Mouse (Mus musculus) layer of hippocampus, postnatal 25 days (tissue): Measurements from ENCODE around the gene Pcnp. TPM values are rescaled to one million over a fixed set of nuclear protein-coding genes. Genes with fewer than 3 reads are reported as not detected.
"Not testable (repeated sequence)": the region's sequence is repeated elsewhere in the genome, so short reads cannot be mapped to it uniquely, and the experiment has no call there.

ENCODE experiments used
- DNase-seq, 2 experiments: peaks; one replicate each; pipeline ENCODE4 v3.0.0; 2022; ENCODE audit warnings: mixed read lengths in 2 of 2, low spot score in 1 of 2; ENCODE audit errors: extremely low spot score in 1 of 2
- microRNA-seq, 2 experiments: library from miRNA; unstranded; fragments of <30 nt; microRNA quantifications; one replicate each; pipeline ENCODE4 v1.2.0; 2021
- total RNA-seq, 2 experiments: library from RNA; stranded (reverse); gene quantifications; 2 replicates each; pipeline ENCODE4 v1.2.3; 2021

Gene Pcnp
- total RNA-seq, 2 experiments from 2014 or later: 147 to 159 TPM

DNA sequence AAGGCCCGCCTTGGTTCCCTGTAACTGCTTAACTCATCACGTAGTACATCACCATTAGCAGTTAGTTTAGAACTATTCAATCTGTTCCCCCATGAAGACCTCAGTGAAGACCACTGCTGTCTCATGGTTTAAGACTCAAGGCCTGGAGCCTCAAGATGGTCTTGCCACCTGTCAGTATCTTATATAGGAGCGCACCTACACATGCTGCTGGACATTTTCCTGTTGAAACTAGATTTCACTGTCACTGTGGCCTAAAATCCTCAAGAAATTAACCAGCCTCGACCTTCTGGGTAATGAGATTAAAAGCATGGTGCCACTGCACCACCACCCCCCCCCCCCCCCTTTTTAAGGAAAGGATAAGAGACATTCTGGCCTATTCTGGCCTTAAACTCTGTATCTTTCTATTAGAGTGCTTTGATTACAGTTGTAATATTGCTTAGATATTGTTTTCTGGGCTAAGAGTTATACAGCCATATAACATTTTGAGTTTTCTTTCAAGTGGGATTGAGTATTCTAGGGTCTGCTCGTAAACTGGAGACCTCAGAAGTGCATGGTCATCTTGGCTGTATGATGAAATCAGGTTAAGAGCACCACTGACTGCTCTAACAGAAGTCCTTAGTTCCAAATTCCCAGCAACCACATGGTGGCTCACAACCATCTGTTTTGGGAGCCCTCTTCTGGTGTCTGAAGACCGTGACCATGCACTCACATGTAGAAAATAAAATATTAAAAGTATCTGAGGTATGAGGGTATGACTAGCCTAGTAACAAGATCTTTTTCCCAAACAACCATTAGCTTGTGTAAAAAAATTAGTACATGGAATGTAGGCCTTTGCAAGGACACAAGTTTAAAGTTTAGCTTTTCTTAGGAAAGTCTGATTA lies 57.6 kb downstream of the Pcnp start:
- DNase-seq: no peak

DNA sequence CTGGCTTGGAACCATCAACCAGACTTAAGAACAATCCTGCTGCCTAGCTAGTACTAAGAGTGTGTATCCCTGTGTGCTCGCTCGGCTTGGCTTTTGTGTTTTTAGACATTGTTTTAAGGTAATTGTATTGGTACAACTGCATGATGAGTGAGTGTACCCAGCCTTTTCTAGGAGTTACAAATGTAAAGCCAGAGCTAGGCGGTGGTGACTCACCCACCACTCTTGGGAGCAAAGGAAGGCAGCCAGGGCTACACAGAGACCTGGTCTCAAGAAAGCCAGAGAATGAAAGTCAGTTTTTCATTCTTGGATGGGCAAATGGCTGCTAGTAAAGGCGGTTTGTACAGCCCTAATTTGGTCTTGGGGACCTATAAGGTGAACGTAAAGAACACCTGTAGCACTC lies 59.1 kb downstream of the Pcnp start:
- no peak for DNase-seq

DNA sequence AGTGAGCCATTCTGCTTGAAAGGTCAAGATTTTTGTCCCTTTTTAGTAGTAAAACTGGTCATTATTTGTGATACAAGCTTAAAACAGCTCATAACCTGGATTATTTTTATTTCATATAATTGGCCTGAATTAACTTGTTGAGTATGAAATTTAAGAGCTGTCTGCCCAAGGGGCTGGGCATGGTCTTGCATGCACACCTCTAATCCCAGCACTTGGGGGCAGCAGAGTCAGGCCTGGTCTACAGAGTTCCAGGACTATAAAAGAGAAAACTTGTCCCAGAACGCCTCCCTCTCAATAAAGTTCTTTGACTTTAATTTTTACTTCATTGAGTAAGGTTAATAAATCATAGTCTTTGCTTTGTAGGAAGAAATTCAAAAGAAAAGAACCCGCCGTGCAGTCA lies 60.4 kb downstream of the Pcnp start:
- DNase-seq: peak in 1 of 2 experiments; percentile 27

DNA sequence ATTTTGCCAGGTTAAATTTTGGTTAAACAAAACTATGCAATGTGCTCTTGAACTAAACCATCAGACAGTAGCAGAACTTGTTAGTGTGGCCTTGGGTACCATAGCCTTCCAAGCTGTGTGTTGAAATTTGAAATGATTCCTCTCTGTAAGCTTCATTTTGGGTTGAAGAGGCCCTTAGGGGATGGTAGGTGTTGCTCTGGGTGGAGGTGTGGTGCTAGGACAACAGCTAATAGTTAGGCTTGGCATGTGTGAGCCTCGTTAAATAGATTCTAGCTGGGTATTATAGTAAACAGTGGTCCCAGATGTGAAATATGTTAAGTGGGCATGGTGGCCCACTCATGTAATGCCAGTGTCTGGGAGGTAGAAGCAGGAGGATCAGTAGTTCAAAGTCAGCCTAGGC lies 62.3 kb downstream of the Pcnp start:
- no peak for DNase-seq

DNA sequence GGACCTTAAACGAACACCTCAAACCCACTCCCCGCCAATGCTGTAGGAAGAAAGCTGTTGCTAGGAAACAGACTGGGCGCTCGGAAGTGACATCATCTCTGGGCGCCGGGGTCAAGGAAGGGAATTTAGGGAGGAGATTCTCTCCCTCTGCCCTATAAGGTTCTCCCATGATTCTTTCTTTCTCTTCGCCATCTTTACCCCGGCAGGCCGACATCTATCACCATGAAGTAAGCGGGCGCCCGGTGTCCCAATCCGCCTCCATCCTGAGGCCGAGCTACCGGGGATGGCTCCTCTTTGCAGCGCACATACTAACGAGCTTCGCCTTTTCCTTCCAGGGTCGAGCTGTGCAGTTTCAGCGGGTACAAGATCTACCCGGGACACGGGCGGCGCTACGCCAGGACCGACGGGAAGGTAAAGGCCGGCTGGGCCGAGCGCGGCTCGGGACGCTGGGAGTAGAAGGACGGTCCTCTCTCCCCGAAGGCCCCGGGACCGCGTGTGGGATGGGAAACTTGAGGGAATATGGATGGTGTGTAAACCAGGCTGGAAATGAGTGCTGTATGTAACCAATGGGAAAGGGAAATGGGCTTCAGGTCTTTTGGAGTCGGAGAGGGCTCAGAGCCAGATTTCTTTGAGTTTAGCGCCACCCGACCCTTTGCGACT lies 63.2 kb downstream of the Pcnp start, which contains the start of gene Rpl24:
Gene Rpl24, plus strand, starts transcription at position 64 of the 660 bp plus-strand sequence.
- DNase-seq: peak; percentile 94 to 96

DNA sequence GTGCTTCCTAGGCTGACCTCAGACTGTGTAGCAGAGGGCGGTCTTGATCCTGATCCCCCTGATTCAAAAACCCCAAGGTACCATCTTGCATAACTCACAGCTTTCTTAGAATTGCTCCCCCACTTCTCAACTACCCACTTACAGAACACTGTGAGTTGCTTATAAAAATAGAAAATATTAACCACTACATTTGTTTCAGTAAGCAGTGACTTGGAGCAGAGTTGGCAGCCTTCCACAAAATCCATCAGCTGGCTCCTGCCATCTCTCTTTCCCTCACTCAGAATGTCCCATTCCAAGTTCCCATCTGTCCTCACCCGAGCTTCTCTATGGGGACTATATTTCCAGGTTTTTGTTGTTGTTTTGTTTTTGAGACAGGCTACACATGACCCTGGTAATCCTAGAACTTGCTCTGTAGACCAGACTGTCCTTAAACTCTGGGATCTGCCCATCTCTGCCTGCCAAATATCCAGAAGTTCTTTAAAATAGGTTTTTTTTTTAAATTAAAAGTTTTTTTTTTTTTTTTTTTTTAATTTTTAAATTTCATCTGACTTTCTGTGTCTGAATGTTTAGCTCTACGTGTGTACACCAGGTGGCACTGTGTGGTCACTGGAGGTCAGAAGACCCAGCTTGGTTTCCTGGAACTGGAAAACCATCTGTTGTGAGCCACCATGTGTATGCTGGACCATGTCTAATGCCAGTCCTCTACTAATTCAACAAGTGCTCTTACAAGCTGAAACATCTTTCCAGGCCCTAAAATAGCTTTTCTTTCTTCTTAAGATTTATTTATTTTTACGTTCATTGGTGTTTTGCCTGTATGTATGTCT lies 65.2 kb downstream of the Pcnp start:
- peak in 1 of 2 experiments; percentile 44 for DNase-seq

DNA sequence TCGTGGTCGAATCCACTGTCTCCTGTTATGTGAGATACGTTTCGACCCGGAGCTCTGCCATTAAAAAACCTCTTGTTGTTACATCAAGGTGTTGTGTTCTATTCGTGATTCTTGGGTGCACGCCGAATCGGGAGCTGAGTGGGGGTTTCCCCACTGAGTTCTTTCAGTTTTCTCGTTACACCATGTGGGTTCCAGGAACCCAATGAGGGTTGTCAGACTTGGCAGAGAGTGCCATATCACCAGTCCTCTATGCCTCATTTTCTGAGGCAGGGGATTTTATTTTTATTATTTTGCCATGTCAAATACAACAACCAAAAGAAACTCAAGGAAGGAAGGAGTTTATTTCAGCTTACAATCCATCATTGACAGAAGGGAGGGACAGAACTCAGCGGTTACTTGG lies 66.5 kb downstream of the Pcnp start:
- DNase-seq: not testable (repeated sequence)

Small RNAs within 50 kb of the gene (microRNA-seq; reads per million reads assigned to microRNA genes)
- gene Gm24047: 0 reads per million in 2 experiments

Other genes starting within 250 kb of the Pcnp start
- 1 to 10 TPM; 5.2 to 5.8 TPM for gene Nfkbiz, start 190.8 kb downstream of the Pcnp start, total RNA-seq
- gene Nxpe3, start 134.5 kb downstream of the Pcnp start, total RNA-seq: 10 to 100 TPM; 11.2 to 11.6 TPM
- 10 to 100 TPM; 13.4 to 14.2 TPM for gene Cep97, start 94.9 kb downstream of the Pcnp start, total RNA-seq
- gene Rpl24, start 63.5 kb downstream of the Pcnp start, total RNA-seq: 100 to 1,000 TPM; 367 to 413 TPM
- gene Zbtb11, start 55.9 kb downstream of the Pcnp start, total RNA-seq: 10 to 100 TPM; 46.2 to 47.3 TPM
- 10 to 100 TPM in 1 of 2 experiments, 1 to 10 TPM in 1; 10.0 to 10.3 TPM for gene Trmt10c, start 8.1 kb upstream of the Pcnp start, total RNA-seq
- gene Senp7, start 18.6 kb upstream of the Pcnp start, total RNA-seq: 10 to 100 TPM; 45.3 to 52.4 TPM
- gene Impg2, start 174.6 kb upstream of the Pcnp start, total RNA-seq: 1 to 10 TPM in 1 of 2 experiments, under 1 TPM in 1; 0.84 to 1.2 TPM